Mouse (Mus musculus): ENCODE results near the gene Brd7. TPM values are rescaled to one million over a fixed set of nuclear protein-coding genes. Genes with fewer than 3 reads are reported as not detected.

Gene Brd7
- polyA plus RNA-seq, 2 experiments: 27.5 to 35.5 TPM

- H3K4me2 ChIP-seq (ENCODE audit: low read depth): no peak overlapping the region
- no peaks in the 10 kb centered on the region for H3K27me3 ChIP-seq (ENCODE audit: control insufficient read depth, insufficient read depth, low read length)
- no peak overlapping the region for H3K27ac ChIP-seq
- TF ChIP-seq EP300 (IDR thresholded peaks at IDR 0.05; ENCODE audit: low read depth) (no peak), CTCF (IDR thresholded peaks at IDR 0.05; ENCODE audit: low read depth) (no peak)
- H3K36me3 ChIP-seq (replicated peaks; ENCODE audit: control insufficient read depth, insufficient read depth, low read depth): peaks cover 98% of the 10 kb centered on the region
- ATAC-seq (ENCODE audit: insufficient read depth) (no peak), DNase-seq (ENCODE audit: low read depth in 3 of 3, low spot score in 3 of 3) (no peak)
- H3K4me3 ChIP-seq (ENCODE audit: insufficient read depth in 1 of 2, low read depth in 2 of 2, low read length in 2 of 2): no peak overlapping the region
- no peaks in the 10 kb centered on the region for H3K4me1 ChIP-seq (replicated peaks; ENCODE audit: control insufficient read depth in 2 of 2, insufficient read depth in 2 of 2, low read length in 1 of 2)
- H3K9me3 ChIP-seq (ENCODE audit: control insufficient read depth, low read length): no peaks in the 10 kb centered on the region
- WGBS (ENCODE audit: insufficient replicate concordance): 80% methylated on average over 5 of the region's 5 CpGs
- H3K9ac ChIP-seq (replicated peaks): no peak overlapping the region
These were observed 36.2 kb downstream of the Brd7 start for GRCm38 (mm10) chr8:88325795-88326194.

GRCm38 (mm10) chr8:88325251-88325650 lies 36.7 kb downstream of the Brd7 start:
- 63% methylated on average over 5 of the region's 5 CpGs for WGBS (ENCODE audit: insufficient replicate concordance)
- Histone ChIP-seq H3K27me3 (ENCODE audit: control insufficient read depth, insufficient read depth, low read length) (no peaks in the 10 kb centered on the region), H3K9me3 (ENCODE audit: control insufficient read depth, low read length) (no peaks in the 10 kb centered on the region), H3K4me3 (ENCODE audit: insufficient read depth in 1 of 2, low read depth in 2 of 2, low read length in 2 of 2) (no peak overlapping the region), H3K9ac (replicated peaks) (no peak overlapping the region), H3K36me3 (replicated peaks; ENCODE audit: control insufficient read depth, insufficient read depth, low read depth) (peaks cover 98% of the 10 kb centered on the region), H3K4me1 (replicated peaks; ENCODE audit: control insufficient read depth in 2 of 2, insufficient read depth in 2 of 2, low read length in 1 of 2) (no peaks in the 10 kb centered on the region), H3K27ac (no peak overlapping the region), H3K4me2 (ENCODE audit: low read depth) (no peak overlapping the region)
- no peak for ATAC-seq (ENCODE audit: insufficient read depth)
- TF ChIP-seq EP300 (IDR thresholded peaks at IDR 0.05; ENCODE audit: low read depth): no peak
- no peak for TF ChIP-seq CTCF (IDR thresholded peaks at IDR 0.05; ENCODE audit: low read depth)
- no peak for DNase-seq (ENCODE audit: low read depth in 3 of 3, low spot score in 3 of 3)

- H3K9me3 ChIP-seq (ENCODE audit: control insufficient read depth, low read length): no peaks in the 10 kb centered on the region
- H3K36me3 ChIP-seq (replicated peaks; ENCODE audit: control insufficient read depth, insufficient read depth, low read depth): peaks cover 98% of the 10 kb centered on the region
- H3K4me2 ChIP-seq (ENCODE audit: low read depth): no peak overlapping the region
- no peaks in the 10 kb centered on the region for H3K4me1 ChIP-seq (replicated peaks; ENCODE audit: control insufficient read depth in 2 of 2, insufficient read depth in 2 of 2, low read length in 1 of 2)
- H3K27me3 ChIP-seq (ENCODE audit: control insufficient read depth, insufficient read depth, low read length): no peaks in the 10 kb centered on the region
- DNase-seq (ENCODE audit: low read depth in 3 of 3, low spot score in 3 of 3) (no peak), ATAC-seq (ENCODE audit: insufficient read depth) (no peak)
- no peak overlapping the region for H3K27ac ChIP-seq
- no peak overlapping the region for H3K9ac ChIP-seq (replicated peaks)
- H3K4me3 ChIP-seq (ENCODE audit: insufficient read depth in 1 of 2, low read depth in 2 of 2, low read length in 2 of 2): no peak overlapping the region
- TF ChIP-seq EP300 (IDR thresholded peaks at IDR 0.05; ENCODE audit: low read depth) (no peak), CTCF (IDR thresholded peaks at IDR 0.05; ENCODE audit: low read depth) (no peak)
- 85% methylated on average over 11 of the region's 11 CpGs for WGBS (ENCODE audit: insufficient replicate concordance)
These were observed 37.2 kb downstream of the Brd7 start for GRCm38 (mm10) chr8:88324760-88325159.

GRCm38 (mm10) chr8:88323523-88323922 lies 38.5 kb downstream of the Brd7 start:
- ATAC-seq (ENCODE audit: insufficient read depth): no peak

GRCm38 (mm10) chr8:88321387-88321786 lies 40.6 kb downstream of the Brd7 start:
- Histone ChIP-seq H3K36me3 (replicated peaks; ENCODE audit: control insufficient read depth, insufficient read depth, low read depth) (peaks cover 84% of the 10 kb centered on the region), H3K27ac (no peak overlapping the region), H3K27me3 (ENCODE audit: control insufficient read depth, insufficient read depth, low read length) (no peaks in the 10 kb centered on the region), H3K4me2 (ENCODE audit: low read depth) (no peak overlapping the region), H3K4me1 (replicated peaks; ENCODE audit: control insufficient read depth in 2 of 2, insufficient read depth in 2 of 2, low read length in 1 of 2) (no peaks in the 10 kb centered on the region), H3K9ac (replicated peaks) (no peak overlapping the region), H3K9me3 (ENCODE audit: control insufficient read depth, low read length) (no peaks in the 10 kb centered on the region), H3K4me3 (ENCODE audit: insufficient read depth in 1 of 2, low read depth in 2 of 2, low read length in 2 of 2) (no peak overlapping the region)
- WGBS (ENCODE audit: insufficient replicate concordance): 90% methylated on average over 5 of the region's 5 CpGs
- TF ChIP-seq EP300 (IDR thresholded peaks at IDR 0.05; ENCODE audit: low read depth): no peak
- TF ChIP-seq CTCF (IDR thresholded peaks at IDR 0.05; ENCODE audit: low read depth): no peak
- DNase-seq (ENCODE audit: low read depth in 3 of 3, low spot score in 3 of 3): no peak
- no peak for ATAC-seq (ENCODE audit: insufficient read depth)

More at GRCm38 (mm10) chr8:88323523-88323922, 38.5 kb downstream of the Brd7 start:
- 77% methylated on average over 5 of the region's 5 CpGs for WGBS (ENCODE audit: insufficient replicate concordance)
- Histone ChIP-seq H3K9ac (replicated peaks) (no peak overlapping the region), H3K4me1 (replicated peaks; ENCODE audit: control insufficient read depth in 2 of 2, insufficient read depth in 2 of 2, low read length in 1 of 2) (no peaks in the 10 kb centered on the region), H3K27me3 (ENCODE audit: control insufficient read depth, insufficient read depth, low read length) (no peaks in the 10 kb centered on the region), H3K4me2 (ENCODE audit: low read depth) (no peak overlapping the region), H3K36me3 (replicated peaks; ENCODE audit: control insufficient read depth, insufficient read depth, low read depth) (peaks cover 89% of the 10 kb centered on the region), H3K9me3 (ENCODE audit: control insufficient read depth, low read length) (no peaks in the 10 kb centered on the region), H3K4me3 (ENCODE audit: insufficient read depth in 1 of 2, low read depth in 2 of 2, low read length in 2 of 2) (no peak overlapping the region), H3K27ac (no peak overlapping the region)
- no peak for DNase-seq (ENCODE audit: low read depth in 3 of 3, low spot score in 3 of 3)
- TF ChIP-seq CTCF (IDR thresholded peaks at IDR 0.05; ENCODE audit: low read depth) (no peak), EP300 (IDR thresholded peaks at IDR 0.05; ENCODE audit: low read depth) (no peak)

Measured in liver, embryonic 14.5 days (tissue).